Mouse (Mus musculus) granulocyte monocyte progenitor cell, adult 5-6 weeks (primary cell): Measurements from ENCODE around the gene Pigz. TPM values are rescaled to one million over a fixed set of nuclear protein-coding genes. Genes with fewer than 3 reads are reported as not detected.

Experiments
- ATAC-seq: replicated peaks from 2 replicates; pipeline ENCODE4 v1.8.0; 2016; ENCODE audit warnings: mild to moderate bottlenecking, moderate TSS enrichment, inconsistent platforms; ENCODE audit not compliant: poor library complexity, severe bottlenecking
- total RNA-seq, 2 experiments: library from RNA; stranded (forward) in 1 of 2; stranded (reverse) in 1 of 2; fragments of 200-712, 200-1000 nt in 1 of 2; fragments of >200 nt in 1 of 2; fragmentation: Nextera tagmentation in 1 of 2; gene quantifications; 2 replicates each; pipeline ENCODE4 v1.2.3; 2014 to 2017

The Pigz gene
- 0.47 TPM in 1 of 2 replicates, not detected in the other for total RNA-seq (2014; fragmentation: Nextera tagmentation)
- total RNA-seq (2017), result not detected in 2 replicates

- 0 out of 2 replicates have a peak, but pooled peaks have one; percentile 4 for ATAC-seq
Measured at GRCm38 (mm10) chr16:31933751-31934549, at the start of gene Pigz. TSS of gene Pigz (plus strand) at chr16:31933851.

GRCm38 (mm10) chr16:31883902-31884301, 49.7 kb upstream of the Pigz start:
- ATAC-seq, result no peak

- ATAC-seq, result no peak
Measured at GRCm38 (mm10) chr16:31890907-31891306, 42.7 kb upstream of the Pigz start.

GRCm38 (mm10) chr16:31893396-31894141, 40.1 kb upstream of the Pigz start:
- ATAC-seq, result no peak

- peak; percentile 52 for ATAC-seq
Measured at GRCm38 (mm10) chr16:31896971-31897774, 36.5 kb upstream of the Pigz start.

- ATAC-seq, result no peak
Measured at GRCm38 (mm10) chr16:31898546-31899326, 34.9 kb upstream of the Pigz start.

GRCm38 (mm10) chr16:31901886-31902285, 31.8 kb upstream of the Pigz start:
- ATAC-seq, result no peak

GRCm38 (mm10) chr16:31903239-31903638, 30.4 kb upstream of the Pigz start:
- no peak for ATAC-seq

- ATAC-seq, result no peak
Measured at GRCm38 (mm10) chr16:31905331-31905730, 28.3 kb upstream of the Pigz start.

GRCm38 (mm10) chr16:31905891-31906825, 27.5 kb upstream of the Pigz start:
- ATAC-seq, result 0 out of 2 replicates have a peak, but pooled peaks have one; percentile 41

GRCm38 (mm10) chr16:31906896-31907295, 26.8 kb upstream of the Pigz start:
- ATAC-seq, result peak; percentile 71

- no peak for ATAC-seq
Measured at GRCm38 (mm10) chr16:31908959-31909358, 24.7 kb upstream of the Pigz start.

- ATAC-seq, result no peak
Measured at GRCm38 (mm10) chr16:31910281-31910847, 23.3 kb upstream of the Pigz start.

GRCm38 (mm10) chr16:31917776-31918175, 15.9 kb upstream of the Pigz start:
- ATAC-seq, result no peak

- peak; percentile 77 for ATAC-seq
Measured at GRCm38 (mm10) chr16:31918248-31918724, 15.4 kb upstream of the Pigz start.

GRCm38 (mm10) chr16:31924368-31924767, 9.3 kb upstream of the Pigz start:
- ATAC-seq, result no peak

GRCm38 (mm10) chr16:31926091-31926490, 7.6 kb upstream of the Pigz start:
- ATAC-seq, result no peak

- ATAC-seq, result no peak
Measured at GRCm38 (mm10) chr16:31926547-31927182, 7.0 kb upstream of the Pigz start.
